Mouse (Mus musculus) kidney, adult 2 months (tissue): ENCODE results near the gene Gpc5. TPM values are rescaled to one million over a fixed set of nuclear protein-coding genes. Genes with fewer than 3 reads are reported as not detected.
A peak's percentile ranks its signal among the peaks of the same experiment; 100 is the strongest.

Experiments
- DNase-seq: peaks from one replicate; pipeline ENCODE4 v3.0.0; 2021
- H3K27ac ChIP-seq: fragments of 200-500 bp; 2 replicates; pipeline ENCODE4 v1.5.1; 2012; ENCODE audit warnings: low read depth, low read length, control low read depth, inconsistent platforms; ENCODE audit not compliant: insufficient read depth
- H3K27me3 ChIP-seq: fragments of 200-500 bp; replicated peaks from 2 replicates; pipeline ENCODE4 v1.6.1; 2012; ENCODE audit warnings: mild to moderate bottlenecking, moderate library complexity, low read length, inconsistent platforms; ENCODE audit not compliant: control insufficient read depth, insufficient read depth
- H3K36me3 ChIP-seq: fragments of 200-500 bp; 2 replicates; pipeline ENCODE4 v1.6.1; 2012; ENCODE audit warnings: mild to moderate bottlenecking, moderate library complexity, low read length, inconsistent platforms; ENCODE audit not compliant: control insufficient read depth, insufficient read depth
- H3K4me1 ChIP-seq: fragments of 200-500 bp; 2 replicates; pipeline ENCODE4 v1.6.1; 2011; ENCODE audit warnings: low read length; ENCODE audit not compliant: control insufficient read depth, insufficient read depth
- H3K4me3 ChIP-seq: fragments of 200-500 bp; 2 replicates; pipeline ENCODE4 v1.5.1; 2011; ENCODE audit warnings: mild to moderate bottlenecking, low read depth, low read length, control low read depth; ENCODE audit not compliant: insufficient read depth
- CTCF ChIP-seq: fragments of 200-500 bp; conservative IDR thresholded peaks from 2 replicates; pipeline ENCODE4 v1.5.1; 2011; ENCODE audit warnings: low read depth, mild to moderate bottlenecking, control low read depth, low read length, moderate library complexity, mixed read lengths; ENCODE audit not compliant: insufficient read depth, insufficient read length
- POLR2A ChIP-seq: fragments of 200-500 bp; IDR thresholded peaks from one replicate; pipeline ENCODE4 v1.6.1; 2011; ENCODE audit warnings: low read depth, low read length, control low read depth
- WGBS: fragments of 180-500 bp; shearing (Covaris S2); methylation state at CpG from one replicate; pipeline ENCODE4 v1.1.7; 2018; 5-methylcytosine and 5-hydroxymethylcytosine counted together
- polyA plus RNA-seq: library from polyadenylated mRNA; depleted of rRNA; stranded (reverse); fragments of >200 nt; gene quantifications from 2 replicates; pipeline ENCODE4 v1.2.3, GENCODE M21; 2012

The Gpc5 gene
- polyA plus RNA-seq, 1 experiment = 0.69 TPM

- WGBS = 83% methylated on average over 7 of the region's 7 CpGs
- no peaks in the 10 kb centered on the region; the same call in 1 of the 2 replicates for H3K27me3 ChIP-seq
- DNase-seq = no peak
- H3K27ac ChIP-seq = no peak overlapping the region
- H3K36me3 ChIP-seq = no peaks in the 10 kb centered on the region
- no peak for TF ChIP-seq CTCF
- no peak for TF ChIP-seq POLR2A
- H3K4me1 ChIP-seq = no peaks in the 10 kb centered on the region
- H3K4me3 ChIP-seq = no peak overlapping the region
These were observed 14.0 kb upstream of the Gpc5 start for GRCm38 (mm10) chr14:115078064-115078463.

GRCm38 (mm10) chr14:115081728-115082502 lies 10.1 kb upstream of the Gpc5 start:
- Histone ChIP-seq H3K36me3 (no peaks in the 10 kb centered on the region), H3K4me3 (no peak overlapping the region), H3K27ac (no peak overlapping the region), H3K27me3 (no peaks in the 10 kb centered on the region), H3K4me1 (no peaks in the 10 kb centered on the region)
- WGBS = 90% methylated on average over 12 of the region's 12 CpGs
- TF ChIP-seq CTCF (no peak), POLR2A (no peak)
- DNase-seq = no peak

GRCm38 (mm10) chr14:115090516-115090915 lies 1.5 kb upstream of the Gpc5 start:
- H3K27me3 ChIP-seq = peaks cover 2% of the 10 kb centered on the region; the same call in 1 of the 2 replicates
- no peaks in the 10 kb centered on the region for H3K36me3 ChIP-seq
- WGBS = 95% methylated on average over 4 of the region's 4 CpGs
- DNase-seq = no peak
- H3K4me1 ChIP-seq = no peaks in the 10 kb centered on the region
- no peak for TF ChIP-seq POLR2A
- TF ChIP-seq CTCF = no peak
- no peak overlapping the region for H3K4me3 ChIP-seq
- H3K27ac ChIP-seq = no peak overlapping the region

DNA sequence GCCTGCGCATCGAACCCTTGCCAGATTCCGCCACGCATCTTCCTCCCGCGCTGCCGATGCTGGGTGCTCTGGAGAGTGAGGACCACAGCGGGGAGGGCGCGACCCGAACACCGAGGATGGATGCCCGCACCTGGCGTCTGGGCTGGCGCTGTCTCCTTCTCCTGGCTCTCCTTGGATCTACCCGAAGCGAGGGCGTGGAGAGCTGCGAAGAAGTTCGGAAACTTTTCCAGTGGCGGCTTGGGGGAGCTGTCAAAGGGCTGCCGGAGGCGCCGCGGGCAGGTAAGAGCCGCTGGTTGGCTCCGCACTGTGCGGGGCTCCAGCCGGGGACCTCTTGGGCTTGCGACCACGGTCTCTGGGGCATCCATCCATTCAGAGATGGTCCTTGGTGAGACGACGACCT lies 495 bp downstream of the Gpc5 start:
- WGBS = 2% methylated on average over 33 of the region's 33 CpGs
- Histone ChIP-seq H3K27ac (no peak overlapping the region), H3K4me1 (no peaks in the 10 kb centered on the region), H3K4me3 (peak overlapping the region; percentile 77), H3K27me3 (peaks cover 2% of the 10 kb centered on the region; the same call in 1 of the 2 replicates), H3K36me3 (no peaks in the 10 kb centered on the region)
- TF ChIP-seq CTCF (no peak), POLR2A (no peak)
- peak; percentile 10 for DNase-seq

DNA sequence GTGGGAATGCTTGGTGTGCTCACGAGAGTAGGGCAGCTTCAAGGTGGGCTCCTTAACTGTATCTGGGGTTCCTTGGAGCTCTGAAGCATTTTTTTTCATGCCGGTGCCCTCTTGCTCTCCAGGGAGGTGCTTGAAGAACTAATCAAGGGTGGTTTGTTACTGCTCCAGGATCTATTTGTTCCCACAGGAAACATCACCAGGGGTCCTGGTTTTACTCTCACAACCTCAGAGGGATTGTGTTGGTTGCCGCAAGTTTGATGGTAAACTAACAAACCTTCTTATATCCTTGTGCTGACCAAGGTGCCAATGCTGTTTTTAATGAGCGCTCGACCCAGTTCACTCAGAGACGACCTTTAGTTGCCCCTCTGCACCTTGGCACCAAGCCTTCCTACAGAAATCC lies 937 bp downstream of the Gpc5 start:
- 34% methylated on average over 6 of the region's 6 CpGs for WGBS
- TF ChIP-seq CTCF = no peak
- TF ChIP-seq POLR2A = no peak
- no peak overlapping the region for H3K27ac ChIP-seq
- H3K4me3 ChIP-seq = 0 out of 2 replicates have a peak overlapping the region, but pooled peaks have one; percentile 77
- peaks cover 2% of the 10 kb centered on the region; the same call in 1 of the 2 replicates for H3K27me3 ChIP-seq
- H3K36me3 ChIP-seq = no peaks in the 10 kb centered on the region
- H3K4me1 ChIP-seq = no peaks in the 10 kb centered on the region
- DNase-seq = no peak

- Histone ChIP-seq H3K36me3 (no peaks in the 10 kb centered on the region), H3K4me3 (no peak overlapping the region), H3K4me1 (no peaks in the 10 kb centered on the region), H3K27ac (no peak overlapping the region), H3K27me3 (no peaks in the 10 kb centered on the region)
- no peak for TF ChIP-seq POLR2A
- TF ChIP-seq CTCF = no peak
- peak; percentile 13 for DNase-seq
- 34% methylated on average over 9 of the region's 9 CpGs for WGBS
These were observed 8.7 kb downstream of the Gpc5 start for GRCm38 (mm10) chr14:115100617-115101299.

GRCm38 (mm10) chr14:115106326-115106725 lies 14.3 kb downstream of the Gpc5 start:
- no peaks in the 10 kb centered on the region for H3K36me3 ChIP-seq
- H3K27me3 ChIP-seq = no peaks in the 10 kb centered on the region
- H3K27ac ChIP-seq = no peak overlapping the region
- no peak overlapping the region for H3K4me3 ChIP-seq
- peak; percentile 71 for DNase-seq
- TF ChIP-seq POLR2A = no peak
- no peaks in the 10 kb centered on the region for H3K4me1 ChIP-seq
